Mouse (Mus musculus) hindbrain, embryonic 12.5 days (tissue): ENCODE measurements at regions not wholly inside any gene's neighbourhood (a gene's known extent, or its start where the extent isn't known, plus 50 kb on each side); places are given as distances from the start of the nearest gene placed in this dataset.

ENCODE experiments used
- ATAC-seq: fragments of 200-750 bp; cut with Nextera tagmentation; 2 replicates; pipeline ENCODE4 v1.8.0; 2017; ENCODE audit warnings: moderate TSS enrichment; ENCODE audit not compliant: low FRiP score
- H3K27ac ChIP-seq: fragments of 300-500 bp; sonication (generic); 2 replicates; pipeline ENCODE4 v1.5.1; 2016; ENCODE audit warnings: mild to moderate bottlenecking
- H3K27me3 ChIP-seq: fragments of 300-500 bp; sonication (generic); 2 replicates; pipeline ENCODE4 v1.6.1; 2016; ENCODE audit warnings: mild to moderate bottlenecking
- H3K36me3 ChIP-seq: fragments of 300-500 bp; sonication (generic); 2 replicates; pipeline ENCODE4 v1.6.1; 2016; ENCODE audit warnings: mild to moderate bottlenecking
- H3K4me1 ChIP-seq: fragments of 300-500 bp; sonication (generic); 2 replicates; pipeline ENCODE4 v1.6.1; 2016
- H3K4me2 ChIP-seq: fragments of 300-500 bp; sonication (generic); replicated peaks from 2 replicates; pipeline ENCODE4 v1.6.1; 2016; ENCODE audit warnings: mild to moderate bottlenecking
- H3K4me3 ChIP-seq: fragments of 300-500 bp; sonication (generic); 2 replicates; pipeline ENCODE4 v1.5.1; 2016; ENCODE audit warnings: mild to moderate bottlenecking
- H3K9ac ChIP-seq: fragments of 300-500 bp; sonication (generic); 2 replicates; pipeline ENCODE4 v1.6.1; 2016; ENCODE audit warnings: mild to moderate bottlenecking, moderate library complexity
- H3K9me3 ChIP-seq: fragments of 300-500 bp; sonication (generic); replicated peaks from 2 replicates; pipeline ENCODE4 v1.6.1; 2016; ENCODE audit warnings: mild to moderate bottlenecking
- WGBS: fragments of 180-500 bp; shearing (Covaris S2); methylation state at CpG from one replicate; pipeline ENCODE4 v1.1.7; 2016; 5-methylcytosine and 5-hydroxymethylcytosine counted together

DNA sequence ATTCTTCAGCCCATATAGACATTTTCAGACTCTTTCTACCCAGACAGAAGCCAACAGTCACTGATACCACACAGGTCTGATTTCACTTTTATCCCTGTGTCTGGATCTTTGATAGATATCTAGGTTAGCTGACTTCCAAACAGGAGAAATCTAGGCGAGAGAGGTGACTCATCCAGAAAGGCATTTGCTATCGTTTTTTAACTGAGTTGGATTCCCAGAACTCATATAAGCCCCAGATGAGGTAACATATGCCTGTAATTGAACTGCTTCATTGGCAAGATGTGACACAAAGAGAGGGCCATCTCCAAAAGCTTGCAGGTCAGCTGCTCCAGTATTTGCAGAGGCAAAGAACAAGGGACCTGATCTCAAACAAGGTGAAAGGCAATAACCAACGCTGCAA lies 190.6 kb upstream of the Flrt2 start:
- Histone ChIP-seq H3K9ac (no peak overlapping the region), H3K4me2 (no peak overlapping the region), H3K4me3 (no peak overlapping the region), H3K27ac (no peak overlapping the region), H3K27me3 (no peaks in the 10 kb centered on the region), H3K9me3 (no peaks in the 10 kb centered on the region), H3K4me1 (no peaks in the 10 kb centered on the region), H3K36me3 (no peaks in the 10 kb centered on the region)
- WGBS: 90% methylated on average over 3 of the region's 3 CpGs
- no peak for ATAC-seq

DNA sequence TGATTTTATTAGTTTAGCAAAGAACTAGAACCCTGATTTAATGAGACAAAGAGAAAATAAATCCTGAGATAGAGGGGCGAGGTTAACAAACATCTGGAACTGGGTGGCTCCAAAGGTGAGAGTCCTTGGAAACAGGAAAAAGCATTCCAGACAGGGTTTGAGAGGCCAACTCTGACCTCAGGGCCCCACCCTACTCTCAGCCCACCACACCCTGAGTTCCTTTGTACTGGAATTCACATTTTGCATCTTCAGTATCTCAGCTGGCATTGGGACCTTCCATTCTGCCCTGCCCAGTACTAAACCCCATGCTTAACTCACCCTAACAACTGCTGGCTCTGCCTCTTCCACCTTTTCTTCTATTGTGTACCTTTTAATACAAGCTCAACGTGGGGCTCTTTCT lies 172.0 kb upstream of the Flrt2 start:
- no peaks in the 10 kb centered on the region for H3K36me3 ChIP-seq
- ATAC-seq: no peak
- H3K27ac ChIP-seq: no peak overlapping the region
- no peak overlapping the region for H3K4me2 ChIP-seq
- H3K4me3 ChIP-seq: no peak overlapping the region
- 92% methylated on average over 2 of the region's 2 CpGs for WGBS
- H3K9me3 ChIP-seq: no peaks in the 10 kb centered on the region
- no peaks in the 10 kb centered on the region for H3K27me3 ChIP-seq
- H3K4me1 ChIP-seq: no peaks in the 10 kb centered on the region
- no peak overlapping the region for H3K9ac ChIP-seq

DNA sequence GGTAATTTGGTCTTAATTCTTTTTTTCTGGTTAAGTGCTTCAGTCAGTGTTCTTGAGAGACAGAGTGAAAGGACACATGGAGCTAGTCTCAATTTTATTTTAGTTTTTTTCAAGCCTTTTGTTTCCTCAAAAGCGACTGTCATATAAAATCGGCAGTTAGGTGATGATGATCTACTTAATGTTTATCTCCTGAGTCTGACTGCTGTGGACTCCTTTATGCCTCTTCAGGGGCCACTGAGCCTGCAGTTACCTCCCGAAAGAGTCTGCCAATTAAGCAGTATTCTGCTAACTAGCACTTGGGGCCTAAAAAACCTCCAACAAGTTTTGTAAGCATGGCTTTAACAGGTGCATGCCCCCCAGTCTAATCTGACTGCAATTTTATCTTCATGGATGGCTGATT lies 170.0 kb upstream of the Flrt2 start:
- no peaks in the 10 kb centered on the region for H3K27me3 ChIP-seq
- no peak overlapping the region for H3K27ac ChIP-seq
- no peak for ATAC-seq
- H3K36me3 ChIP-seq: no peaks in the 10 kb centered on the region
- H3K9me3 ChIP-seq: no peaks in the 10 kb centered on the region
- no peak overlapping the region for H3K9ac ChIP-seq
- H3K4me3 ChIP-seq: no peak overlapping the region
- H3K4me2 ChIP-seq: no peak overlapping the region
- no peaks in the 10 kb centered on the region for H3K4me1 ChIP-seq
- 79% methylated on average over 3 of the region's 3 CpGs for WGBS

DNA sequence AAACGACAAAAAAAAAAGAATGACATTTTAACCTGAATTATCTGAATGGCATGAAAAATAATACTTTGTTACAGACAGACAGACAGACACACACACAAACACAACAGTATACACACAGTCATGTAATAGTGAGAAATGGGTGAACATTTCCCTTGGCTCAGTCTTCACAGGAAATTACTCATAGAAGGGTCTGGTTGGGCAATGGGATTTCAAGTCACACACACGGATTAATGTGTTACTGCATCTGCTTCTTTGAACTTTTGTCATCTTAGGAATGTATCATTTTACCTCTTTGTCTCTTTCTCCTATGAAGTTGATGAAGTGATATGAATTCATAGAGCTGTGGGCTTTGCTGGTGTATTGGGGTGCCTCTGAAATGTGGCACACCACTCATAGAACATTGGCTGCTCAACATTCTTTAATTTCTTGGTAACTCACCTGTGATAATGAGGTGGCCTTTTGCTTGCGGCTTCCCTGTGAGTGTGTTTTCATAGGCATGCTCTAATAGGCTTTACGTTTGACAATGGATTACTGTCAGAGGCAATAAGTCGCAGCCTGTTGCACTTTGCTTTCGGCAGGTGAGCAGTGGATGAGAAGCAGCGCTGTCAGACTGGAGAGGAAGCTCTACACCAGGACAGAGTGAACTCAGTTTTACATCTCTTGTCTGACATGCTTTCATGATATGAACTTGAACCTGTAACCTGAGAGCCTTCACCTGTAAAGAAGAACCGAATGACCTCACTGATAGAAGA lies 158.0 kb upstream of the Flrt2 start:
- Histone ChIP-seq H3K36me3 (no peaks in the 10 kb centered on the region), H3K27ac (no peak overlapping the region), H3K4me1 (no peaks in the 10 kb centered on the region), H3K9me3 (no peaks in the 10 kb centered on the region), H3K27me3 (no peaks in the 10 kb centered on the region), H3K4me3 (no peak overlapping the region), H3K9ac (no peak overlapping the region), H3K4me2 (no peak overlapping the region)
- ATAC-seq: no peak
- 84% methylated on average over 8 of the region's 8 CpGs for WGBS

DNA sequence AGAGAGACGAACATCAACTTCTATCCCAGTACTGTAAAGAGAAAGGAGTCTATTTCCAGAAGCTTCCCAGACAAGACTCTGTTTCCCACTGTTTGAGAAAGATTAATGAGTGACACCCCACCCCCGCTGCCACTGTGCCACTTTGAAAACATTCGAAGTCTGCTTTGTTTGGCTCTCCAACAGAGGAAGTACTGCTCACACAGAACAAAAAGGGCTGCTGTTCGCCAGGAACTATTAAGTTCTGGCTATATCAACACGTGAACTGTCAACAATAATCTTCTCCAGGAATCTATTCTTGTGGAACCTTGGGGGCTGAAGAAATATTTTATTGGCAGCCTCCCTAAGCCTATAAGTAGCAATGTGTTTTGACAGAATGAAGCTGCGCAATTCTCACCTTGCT lies 144.7 kb upstream of the Flrt2 start:
- H3K27me3 ChIP-seq: no peaks in the 10 kb centered on the region
- no peak overlapping the region for H3K4me2 ChIP-seq
- no peak overlapping the region for H3K4me3 ChIP-seq
- no peak for ATAC-seq
- no peaks in the 10 kb centered on the region for H3K9me3 ChIP-seq
- no peak overlapping the region for H3K9ac ChIP-seq
- no peaks in the 10 kb centered on the region for H3K4me1 ChIP-seq
- H3K27ac ChIP-seq: no peak overlapping the region
- no peaks in the 10 kb centered on the region for H3K36me3 ChIP-seq
- 29% methylated on average over 6 of the region's 6 CpGs for whole genome bisulfite sequencing

DNA sequence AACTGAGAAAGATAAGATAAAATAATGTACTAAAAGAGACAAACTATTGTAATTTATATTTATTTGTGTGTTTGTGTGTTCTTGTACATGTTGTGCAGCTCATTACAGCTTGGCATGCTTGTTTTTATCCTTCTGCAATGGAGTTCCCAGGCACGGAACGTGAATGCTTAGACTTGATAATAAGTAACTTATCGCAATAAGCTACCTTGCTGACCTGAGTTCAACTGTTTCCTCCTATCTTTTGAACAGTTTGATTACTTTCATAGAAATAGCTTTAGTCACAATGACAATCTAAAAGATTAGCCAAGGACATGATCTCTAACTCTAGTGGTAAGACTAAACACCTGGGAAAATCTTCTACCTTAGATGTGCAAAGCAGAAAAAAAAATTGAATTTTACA lies 138.9 kb upstream of the Flrt2 start:
- Histone ChIP-seq H3K27ac (no peak overlapping the region), H3K4me1 (no peaks in the 10 kb centered on the region), H3K4me2 (no peak overlapping the region), H3K36me3 (no peaks in the 10 kb centered on the region), H3K27me3 (no peaks in the 10 kb centered on the region), H3K9me3 (no peaks in the 10 kb centered on the region), H3K9ac (no peak overlapping the region), H3K4me3 (no peak overlapping the region)
- no peak for ATAC-seq
- WGBS: 90% methylated on average over 3 of the region's 3 CpGs

DNA sequence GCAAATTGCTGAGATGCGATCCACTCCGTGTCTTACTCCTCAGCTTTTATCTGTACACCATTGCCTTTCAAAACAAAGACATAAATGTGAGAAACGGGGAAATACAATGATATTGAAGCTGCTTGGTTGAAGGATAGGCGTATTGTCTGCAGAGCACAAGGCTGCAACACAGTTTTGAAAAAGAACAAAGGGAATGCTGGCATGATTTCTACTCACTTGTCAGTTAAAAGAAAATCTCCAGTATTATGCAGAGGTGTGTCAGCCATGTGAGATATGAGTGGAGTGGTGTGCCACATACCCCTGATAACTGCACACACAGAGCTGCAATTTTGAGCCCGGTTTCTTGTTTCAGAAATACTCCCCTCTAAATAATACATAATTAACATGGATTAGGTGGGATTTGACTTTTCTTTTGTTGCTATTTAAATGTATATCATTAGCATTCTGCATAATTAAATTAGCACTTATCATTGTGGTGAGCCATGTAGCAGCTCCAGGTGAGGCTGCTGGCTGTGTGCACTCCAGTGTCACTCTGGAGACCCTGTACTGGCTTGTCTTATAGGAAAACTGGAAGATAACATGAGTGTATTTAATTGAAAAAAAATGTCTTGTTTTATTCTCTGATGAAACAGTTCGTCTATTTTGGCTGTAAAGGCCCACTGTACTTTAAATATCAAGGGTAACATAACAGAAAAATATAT lies 133.2 kb upstream of the Flrt2 start:
- ATAC-seq: peak; percentile 60
- Histone ChIP-seq H3K27ac (no peak overlapping the region), H3K4me1 (no peaks in the 10 kb centered on the region), H3K9me3 (no peaks in the 10 kb centered on the region), H3K9ac (no peak overlapping the region), H3K27me3 (no peaks in the 10 kb centered on the region), H3K4me2 (no peak overlapping the region), H3K36me3 (no peaks in the 10 kb centered on the region), H3K4me3 (no peak overlapping the region)
- WGBS: 62% methylated on average over 6 of the region's 6 CpGs

DNA sequence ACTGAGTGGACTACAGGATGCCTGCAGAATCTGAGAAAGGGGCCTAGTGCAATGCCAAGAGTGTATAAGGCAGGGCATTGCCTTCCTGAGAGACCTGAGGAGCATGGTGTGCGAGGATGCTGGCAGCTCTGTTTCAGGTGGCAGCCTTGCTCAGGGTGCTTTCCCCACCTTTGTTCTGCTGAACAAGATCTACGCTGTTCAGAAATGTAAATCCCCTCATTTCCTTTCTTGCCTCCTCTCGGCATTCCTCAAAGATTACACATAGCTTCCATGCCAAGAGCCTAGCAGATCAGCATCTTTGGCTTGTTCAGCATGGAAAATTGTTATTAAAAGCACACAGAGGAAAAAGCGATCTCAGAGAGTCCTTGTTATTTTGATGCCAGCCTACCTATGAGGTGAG lies 128.6 kb upstream of the Flrt2 start:
- H3K4me3 ChIP-seq: no peak overlapping the region
- 77% methylated on average over 4 of the region's 4 CpGs for WGBS

DNA sequence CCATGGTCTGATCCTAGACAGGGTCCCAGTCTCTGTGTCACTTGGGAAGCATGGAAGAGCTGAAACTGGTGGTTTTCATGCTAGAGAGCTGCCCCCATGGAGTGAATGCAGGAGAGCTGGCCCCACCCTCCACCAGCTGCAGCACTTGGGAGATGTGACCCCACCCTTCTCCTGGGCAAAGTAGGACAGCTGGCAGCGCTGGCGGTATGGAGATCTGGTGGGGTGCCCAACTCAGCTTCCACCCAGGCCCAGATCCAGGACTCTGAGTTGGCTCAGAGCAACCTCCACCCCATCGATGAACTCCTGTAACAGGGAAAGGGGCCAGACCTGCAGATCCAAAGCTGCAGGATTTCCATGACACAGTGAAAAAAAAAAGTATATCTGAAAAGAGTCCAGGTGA lies 115.3 kb upstream of the Flrt2 start:
- Histone ChIP-seq H3K27me3 (no peaks in the 10 kb centered on the region), H3K9me3 (no peaks in the 10 kb centered on the region), H3K27ac (no peak overlapping the region), H3K4me2 (no peak overlapping the region), H3K4me1 (no peaks in the 10 kb centered on the region), H3K9ac (no peak overlapping the region), H3K4me3 (no peak overlapping the region), H3K36me3 (no peaks in the 10 kb centered on the region)
- ATAC-seq: no peak
- 95% methylated on average over 3 of the region's 3 CpGs for WGBS

More for the DNA sequence above, 128.6 kb upstream of the Flrt2 start:
- ATAC-seq: no peak
- Histone ChIP-seq H3K4me2 (no peak overlapping the region), H3K27me3 (no peaks in the 10 kb centered on the region), H3K9me3 (no peaks in the 10 kb centered on the region), H3K9ac (no peak overlapping the region), H3K36me3 (no peaks in the 10 kb centered on the region), H3K4me1 (no peaks in the 10 kb centered on the region), H3K27ac (no peak overlapping the region)

DNA sequence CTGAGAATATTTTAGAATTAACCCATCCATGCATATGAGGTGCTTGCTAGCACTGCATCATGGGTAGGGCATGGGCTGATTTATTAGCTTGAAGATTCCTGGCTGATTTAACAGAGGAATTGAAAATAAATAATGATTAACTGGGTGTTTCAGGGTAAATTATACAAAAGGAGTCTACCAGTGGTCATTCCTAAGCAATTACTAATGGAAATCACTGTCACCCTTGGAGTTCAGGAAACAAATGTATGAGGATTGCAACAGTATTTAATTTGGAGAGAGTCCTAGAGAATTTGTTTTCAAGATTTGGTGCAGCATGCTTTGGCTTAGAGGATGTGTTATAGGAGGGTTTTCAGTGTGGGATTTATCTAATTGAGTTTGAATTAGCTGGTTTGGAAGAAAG lies 103.0 kb upstream of the Flrt2 start:
- Histone ChIP-seq H3K27me3 (no peaks in the 10 kb centered on the region), H3K9me3 (no peaks in the 10 kb centered on the region), H3K4me3 (no peak overlapping the region), H3K36me3 (no peaks in the 10 kb centered on the region), H3K4me2 (no peak overlapping the region), H3K9ac (no peak overlapping the region), H3K27ac (no peak overlapping the region), H3K4me1 (no peaks in the 10 kb centered on the region)
- ATAC-seq: no peak

DNA sequence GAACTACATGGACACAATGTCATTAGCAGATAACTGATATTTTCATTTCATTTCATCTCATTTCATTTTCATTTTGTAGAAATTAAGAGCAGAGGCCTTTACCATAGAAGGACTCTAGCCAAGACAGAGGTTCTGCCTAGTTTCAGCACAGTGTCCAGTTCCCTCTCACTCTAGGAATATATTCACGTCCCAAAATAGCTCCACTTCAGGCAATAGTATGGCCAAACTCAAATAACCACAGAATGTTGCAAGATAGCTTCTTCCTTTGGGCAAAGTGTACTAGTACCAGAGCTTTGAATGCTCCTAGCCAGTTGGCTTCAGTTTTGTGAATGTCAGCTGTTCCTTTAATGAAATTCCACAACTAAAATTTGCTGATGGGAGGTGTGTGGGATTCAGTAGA lies 72.7 kb upstream of the Flrt2 start:
- Histone ChIP-seq H3K4me3 (no peak overlapping the region), H3K27ac (no peak overlapping the region), H3K9ac (no peak overlapping the region), H3K9me3 (no peaks in the 10 kb centered on the region), H3K36me3 (no peaks in the 10 kb centered on the region), H3K4me1 (no peaks in the 10 kb centered on the region), H3K27me3 (no peaks in the 10 kb centered on the region), H3K4me2 (no peak overlapping the region)
- no peak for ATAC-seq
- 86% methylated on average over 1 of the region's 1 CpGs for WGBS

DNA sequence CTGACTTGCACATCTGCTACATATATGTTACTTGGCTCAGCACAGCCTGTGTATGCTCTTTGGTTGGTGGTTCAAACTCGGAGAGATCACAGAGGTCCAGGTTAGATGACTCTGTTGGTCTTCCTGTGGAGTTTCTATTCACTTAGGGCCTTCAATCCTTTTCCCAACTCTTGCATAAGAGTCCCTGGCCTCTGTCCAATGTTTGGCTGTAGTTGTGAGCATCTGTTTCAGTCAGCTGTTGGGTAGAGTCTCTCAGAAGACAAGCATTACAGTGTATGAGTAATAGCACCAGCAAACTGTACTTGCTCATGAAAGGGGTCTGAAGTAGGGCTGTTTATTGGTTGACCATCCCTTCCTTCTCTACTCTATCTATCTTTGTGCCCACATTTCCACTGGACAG lies 61.0 kb upstream of the Flrt2 start:
- H3K4me1 ChIP-seq: no peaks in the 10 kb centered on the region
- 81% methylated on average over 1 of the region's 1 CpGs for WGBS
- H3K27me3 ChIP-seq: no peaks in the 10 kb centered on the region
- H3K9ac ChIP-seq: no peak overlapping the region
- H3K4me2 ChIP-seq: no peak overlapping the region
- ATAC-seq: no peak
- H3K9me3 ChIP-seq: no peaks in the 10 kb centered on the region
- no peak overlapping the region for H3K27ac ChIP-seq
- no peak overlapping the region for H3K4me3 ChIP-seq
- H3K36me3 ChIP-seq: no peaks in the 10 kb centered on the region

DNA sequence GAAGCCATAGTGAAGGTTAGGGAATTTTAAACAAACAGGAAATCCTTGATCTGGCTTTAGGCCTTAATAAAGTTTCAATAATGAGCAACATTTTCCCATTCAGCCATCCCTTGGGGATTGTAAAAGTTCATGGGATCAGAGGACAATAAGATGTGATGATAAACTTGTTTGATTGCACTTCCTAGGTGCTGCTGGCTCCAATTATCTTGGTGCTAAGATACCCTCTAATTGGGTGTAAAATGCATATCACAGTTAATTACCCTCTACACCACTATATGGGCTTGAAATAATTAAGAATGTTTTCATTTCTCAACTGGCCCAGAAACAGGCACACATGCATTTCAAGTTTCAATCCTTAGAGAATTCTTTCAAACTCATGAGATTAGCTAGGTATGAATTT lies 55.4 kb upstream of the Flrt2 start:
- H3K9me3 ChIP-seq: no peaks in the 10 kb centered on the region
- no peak overlapping the region for H3K4me2 ChIP-seq
- H3K4me3 ChIP-seq: no peak overlapping the region
- no peaks in the 10 kb centered on the region for H3K4me1 ChIP-seq
- no peak overlapping the region for H3K27ac ChIP-seq
- H3K9ac ChIP-seq: no peak overlapping the region
- H3K27me3 ChIP-seq: no peaks in the 10 kb centered on the region
- H3K36me3 ChIP-seq: no peaks in the 10 kb centered on the region
- no peak for ATAC-seq
